Mouse (Mus musculus) forelimb bud, embryonic 11.5 days (tissue): ENCODE results near the gene Zfp768.
"Not testable (repeated sequence)": the region's sequence is repeated elsewhere in the genome, so short reads cannot be mapped to it uniquely, and the experiment has no call there.

Experiments
- DNase-seq: peaks from one replicate; pipeline ENCODE4 v3.0.0-alpha.2; 2012; ENCODE audit warnings: low read depth, low spot score

Zfp768 gene

GRCm38 (mm10) chr7:127345512-127346325, at the start of gene Zfp768:
Zfp768 (minus strand) TSS chr7:127345589.
- peak; percentile 92 for DNase-seq

GRCm38 (mm10) chr7:127393944-127394333, 48.5 kb upstream of the Zfp768 start:
- DNase-seq: no peak

GRCm38 (mm10) chr7:127393157-127393943, 48.0 kb upstream of the Zfp768 start, which contains the start of gene E430018J23Rik:
E430018J23Rik (minus strand) TSS chr7:127393629.
- peak; percentile 98 for DNase-seq

GRCm38 (mm10) chr7:127392251-127392824, 46.9 kb upstream of the Zfp768 start:
- DNase-seq: no peak

- no peak for DNase-seq
These were observed 46.1 kb upstream of the Zfp768 start for GRCm38 (mm10) chr7:127391538-127391937.

GRCm38 (mm10) chr7:127390306-127390705, 44.9 kb upstream of the Zfp768 start:
- no peak for DNase-seq

- DNase-seq: not testable (repeated sequence)
These were observed 42.8 kb upstream of the Zfp768 start for GRCm38 (mm10) chr7:127388201-127388600.

- DNase-seq: peak; percentile 84
These were observed 41.4 kb upstream of the Zfp768 start, which contains the start of gene 9130019O22Rik for GRCm38 (mm10) chr7:127386641-127387392. 9130019O22Rik (minus strand) TSS chr7:127387166.

GRCm38 (mm10) chr7:127385560-127385959, 40.2 kb upstream of the Zfp768 start:
- not testable (repeated sequence) for DNase-seq

- no peak for DNase-seq
These were observed 33.0 kb upstream of the Zfp768 start for GRCm38 (mm10) chr7:127378310-127378921.

GRCm38 (mm10) chr7:127375271-127376245, 30.2 kb upstream of the Zfp768 start, which contains the start of gene Zfp747:
Zfp747 (minus strand) TSS chr7:127376050.
- peak; percentile 90 for DNase-seq

- not testable (repeated sequence) for DNase-seq
These were observed 26.5 kb upstream of the Zfp768 start for GRCm38 (mm10) chr7:127371870-127372269.

GRCm38 (mm10) chr7:127371213-127371612, 25.8 kb upstream of the Zfp768 start:
- DNase-seq: no peak

GRCm38 (mm10) chr7:127366249-127366648, 20.9 kb upstream of the Zfp768 start:
- no peak for DNase-seq

GRCm38 (mm10) chr7:127364166-127364565, 18.8 kb upstream of the Zfp768 start:
- no peak for DNase-seq

- DNase-seq: peak; percentile 13
These were observed 18.1 kb upstream of the Zfp768 start for GRCm38 (mm10) chr7:127363475-127363921.

- peak; percentile 58 for DNase-seq
These were observed 17.0 kb upstream of the Zfp768 start for GRCm38 (mm10) chr7:127362418-127362817.

GRCm38 (mm10) chr7:127361449-127361848, 16.1 kb upstream of the Zfp768 start:
- no peak for DNase-seq

GRCm38 (mm10) chr7:127360265-127360664, 14.9 kb upstream of the Zfp768 start:
- DNase-seq: no peak
